Comparison of ENCODE assay signal across 8 mouse cellular contexts in genomic region chrX:20162322-20162711, GRCm38 (mm10).
A peak's percentile ranks its signal among the peaks of the same experiment; 100 is the strongest.
DNase-seq lines count a peak whose midpoint lies in the region; ATAC-seq lines count a peak whose summit lies in the region.

No protein-coding gene starts in this region.

- no peak overlapping the region for H3K4me2 ChIP-seq in liver, embryonic 12.5 days
- no peak overlapping the region for H3K4me2 ChIP-seq in embryonic facial prominence, embryonic 11.5 days (ENCODE audit: low read depth, low read length)
- H3K4me2 ChIP-seq in liver, embryonic 11.5 days, result no peak overlapping the region
- no peak overlapping the region for H3K4me2 ChIP-seq in neural tube, embryonic 12.5 days (replicated peaks)

- H3K27me3 ChIP-seq in liver, embryonic 12.5 days (replicated peaks), result no peaks in the 10 kb centered on the region
- H3K27me3 ChIP-seq in embryonic facial prominence, embryonic 11.5 days (ENCODE audit: control insufficient read depth, insufficient read depth, low read length), result no peaks in the 10 kb centered on the region
- H3K27me3 ChIP-seq in liver, embryonic 11.5 days (replicated peaks; ENCODE audit: control insufficient read depth, insufficient read depth, low read length), result no peaks in the 10 kb centered on the region
- no peaks in the 10 kb centered on the region for H3K27me3 ChIP-seq in neural tube, embryonic 12.5 days (replicated peaks)

- H3K4me3 ChIP-seq in liver, embryonic 12.5 days, result no peak overlapping the region
- H3K4me3 ChIP-seq in embryonic facial prominence, embryonic 11.5 days (ENCODE audit: low read depth, low read length), result no peak overlapping the region
- no peak overlapping the region for H3K4me3 ChIP-seq in liver, embryonic 11.5 days (ENCODE audit: low read depth, low read length)
- no peak overlapping the region for H3K4me3 ChIP-seq in neural tube, embryonic 12.5 days

- H3K27ac ChIP-seq in liver, embryonic 12.5 days, result no peak overlapping the region
- no peak overlapping the region for H3K27ac ChIP-seq in embryonic facial prominence, embryonic 11.5 days (replicated peaks; ENCODE audit: low read depth, low read length)
- no peak overlapping the region for H3K27ac ChIP-seq in liver, embryonic 11.5 days (ENCODE audit: low read depth, low read length)
- no peak overlapping the region for H3K27ac ChIP-seq in neural tube, embryonic 12.5 days

- H3K9ac ChIP-seq in liver, embryonic 12.5 days, result no peak overlapping the region
- H3K9ac ChIP-seq in embryonic facial prominence, embryonic 11.5 days (replicated peaks; ENCODE audit: low read length), result no peak overlapping the region
- H3K9ac ChIP-seq in liver, embryonic 11.5 days (ENCODE audit: low read depth, low read length), result no peak overlapping the region
- no peak overlapping the region for H3K9ac ChIP-seq in neural tube, embryonic 12.5 days

- no peaks in the 10 kb centered on the region for H3K9me3 ChIP-seq in liver, embryonic 12.5 days (replicated peaks)
- H3K9me3 ChIP-seq in embryonic facial prominence, embryonic 11.5 days (replicated peaks; ENCODE audit: control insufficient read depth, low read length), result no peaks in the 10 kb centered on the region
- no peaks in the 10 kb centered on the region for H3K9me3 ChIP-seq in liver, embryonic 11.5 days (ENCODE audit: control insufficient read depth, low read length)
- no peaks in the 10 kb centered on the region for H3K9me3 ChIP-seq in neural tube, embryonic 12.5 days

- DNase-seq in liver, result peak; percentile 34
- DNase-seq in adrenal gland, adult 8-10 months, result peak; percentile 18
- DNase-seq in embryonic facial prominence, embryonic 11.5 days (ENCODE audit: low spot score), result peak; percentile 74
- DNase-seq in hindlimb bud, embryonic 11.5 days (ENCODE audit: extremely low spot score, low read depth, low spot score), result peak; percentile 30
- peak; percentile 36 for DNase-seq in liver, embryonic 11.5 days (ENCODE audit: low spot score)
- peak; percentile 53 for DNase-seq in yolk sac, embryonic 10.5 days (ENCODE audit: low spot score)

- no peaks in the 10 kb centered on the region for H3K4me1 ChIP-seq in liver, embryonic 12.5 days
- no peaks in the 10 kb centered on the region for H3K4me1 ChIP-seq in embryonic facial prominence, embryonic 11.5 days (ENCODE audit: control insufficient read depth, insufficient read depth, low read length)
- no peaks in the 10 kb centered on the region for H3K4me1 ChIP-seq in liver, embryonic 11.5 days (replicated peaks; ENCODE audit: control insufficient read depth, insufficient read depth, low read length)
- H3K4me1 ChIP-seq in neural tube, embryonic 12.5 days, result no peaks in the 10 kb centered on the region

- no peaks in the 10 kb centered on the region for H3K36me3 ChIP-seq in liver, embryonic 12.5 days
- H3K36me3 ChIP-seq in embryonic facial prominence, embryonic 11.5 days (replicated peaks; ENCODE audit: control insufficient read depth, insufficient read depth, low read depth, low read length), result no peaks in the 10 kb centered on the region
- H3K36me3 ChIP-seq in liver, embryonic 11.5 days (ENCODE audit: control insufficient read depth, insufficient read depth, low read length), result no peaks in the 10 kb centered on the region
- H3K36me3 ChIP-seq in neural tube, embryonic 12.5 days, result no peaks in the 10 kb centered on the region

- WGBS in liver, embryonic 12.5 days (ENCODE audit: insufficient replicate concordance), result 14% methylated on average over 4 of the region's 4 CpGs
- 1% methylated on average over 4 of the region's 4 CpGs for WGBS in embryonic facial prominence, embryonic 11.5 days
- WGBS in liver, embryonic 11.5 days, result 17% methylated on average over 4 of the region's 4 CpGs
- 15% methylated on average over 4 of the region's 4 CpGs for WGBS in neural tube, embryonic 12.5 days

- no peak for ATAC-seq in liver, embryonic 12.5 days
- peak; percentile 70; the same call in 1 of the 2 replicates for ATAC-seq in embryonic facial prominence, embryonic 11.5 days (replicated peaks; ENCODE audit: insufficient number of reproducible peaks, low FRiP score, low TSS enrichment, low read depth)
- no peak for ATAC-seq in liver, embryonic 11.5 days (replicated peaks; ENCODE audit: low FRiP score)
- ATAC-seq in neural tube, embryonic 12.5 days (ENCODE audit: low FRiP score, low read depth), result 0 out of 2 replicates have a peak, but pooled peaks have one; percentile 61

Comparison
In these comparisons a context has a peak if more than half of its experiments do, and no peak if none do; other contexts are left out.
1. DNase-seq: peak in every context shown above with its lines; median percentile 74 in embryonic facial prominence, embryonic 11.5 days; 53 in yolk sac, embryonic 10.5 days; 36 in liver, embryonic 11.5 days; 34 in liver; 30 in hindlimb bud, embryonic 11.5 days; 18 in adrenal gland, adult 8-10 months.
2. ATAC-seq: peak in embryonic facial prominence, embryonic 11.5 days (single experiment) and neural tube, embryonic 12.5 days (single experiment); none in liver, embryonic 12.5 days (single experiment) and liver, embryonic 11.5 days (single experiment).